Mouse (Mus musculus) thymus, adult 18-20 months (tissue): ENCODE measurements around the gene Wnt3a.
A peak's percentile ranks its signal among the peaks of the same experiment; 100 is the strongest.
"Not testable (repeated sequence)": the region's sequence is repeated elsewhere in the genome, so short reads cannot be mapped to it uniquely, and the experiment has no call there.

Experiments used
- DNase-seq, 2 experiments: peaks; one replicate each; pipeline ENCODE4 v3.0.0; 2022; ENCODE audit warnings: mixed read lengths in 2 of 2

The Wnt3a gene

GRCm38 (mm10) chr11:59218389-59218998, 72.1 kb downstream of the Wnt3a start:
- DNase-seq, result no peak

- DNase-seq, result no peak
These were observed 73.6 kb downstream of the Wnt3a start for GRCm38 (mm10) chr11:59216955-59217354.

GRCm38 (mm10) chr11:59212892-59213494, 77.6 kb downstream of the Wnt3a start:
- DNase-seq, result no peak

- peak; percentile 41 to 58 for DNase-seq
These were observed 78.2 kb downstream of the Wnt3a start for GRCm38 (mm10) chr11:59212320-59212719.

GRCm38 (mm10) chr11:59211561-59211960, 79.0 kb downstream of the Wnt3a start:
- DNase-seq, result not testable (repeated sequence)

- DNase-seq, result no peak
These were observed 80.5 kb downstream of the Wnt3a start for GRCm38 (mm10) chr11:59210020-59210419.

- DNase-seq, result no peak
These were observed 81.0 kb downstream of the Wnt3a start for GRCm38 (mm10) chr11:59209580-59209979.

- DNase-seq, result peak; percentile 32 to 45
These were observed 81.5 kb downstream of the Wnt3a start for GRCm38 (mm10) chr11:59209003-59209441.

GRCm38 (mm10) chr11:59208153-59208831, 82.3 kb downstream of the Wnt3a start, which contains the start of gene 2310033P09Rik:
Gene 2310033P09Rik, plus strand, starts transcription at chr11:59208321.
- peak; percentile 83 to 89 for DNase-seq

- DNase-seq, result peak; percentile 76 to 81
These were observed 88.2 kb downstream of the Wnt3a start, which contains the start of gene Mrpl55 for GRCm38 (mm10) chr11:59202081-59202995. Gene Mrpl55, plus strand, starts transcription at chr11:59202486.

GRCm38 (mm10) chr11:59201216-59202002, 89.1 kb downstream of the Wnt3a start:
- DNase-seq, result no peak
